Mouse (Mus musculus) heart, postnatal 0 days (tissue): ENCODE data around the gene Troap.

Experiments used
- CTCF ChIP-seq: IDR thresholded peaks from 2 replicates; pipeline ENCODE4 v1.5.1; 2016; ENCODE audit warnings: antibody characterized with exemption, control low read depth, low read depth
- EP300 ChIP-seq: IDR thresholded peaks from 2 replicates; pipeline ENCODE4 v1.6.1; 2016; ENCODE audit warnings: antibody characterized with exemption, low read depth

- TF ChIP-seq CTCF (no peak), EP300 (no peak)
These were observed 42.2 kb upstream of the Troap start for GRCm38 (mm10) chr15:99032041-99032725.
